In the genomic region with DNA sequence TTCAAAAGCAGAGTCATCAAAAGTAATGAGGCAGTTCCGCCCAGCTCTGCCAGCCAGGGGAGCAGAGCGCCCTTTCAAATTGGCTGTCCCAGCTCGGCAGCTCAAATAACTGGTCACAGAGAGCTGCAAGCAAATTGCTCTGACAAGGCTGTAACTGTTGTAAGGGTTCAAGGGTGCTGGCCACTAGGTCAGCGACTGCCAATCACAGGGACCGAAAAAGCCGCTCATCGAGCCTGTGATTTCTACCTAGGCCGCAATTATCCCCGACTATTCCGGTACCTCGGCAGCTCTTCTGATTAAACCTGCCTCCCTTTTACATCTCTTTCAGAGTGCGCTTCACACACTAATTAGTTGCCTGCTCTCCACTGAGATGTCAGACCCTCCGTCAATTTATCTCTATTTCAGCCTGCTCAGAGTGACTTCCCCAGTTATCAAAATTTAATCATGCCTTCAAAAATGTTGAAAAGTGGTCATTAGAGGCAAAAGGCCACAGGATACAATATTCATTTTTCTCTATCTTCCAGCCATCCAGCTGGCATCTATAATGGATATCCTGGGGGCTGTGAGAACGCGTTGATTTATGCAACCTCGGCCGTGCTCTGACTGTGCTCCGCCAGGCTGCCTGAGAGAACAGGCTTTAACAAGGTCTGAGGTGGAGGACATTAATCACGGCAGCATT, we compare ENCODE assay signal across 10 mouse cellular contexts.
DNase-seq lines count a peak whose midpoint lies in the region; ATAC-seq lines count a peak whose summit lies in the region.
"Had no signal": no experiment of that assay in that cellular context is flagged by ENCODE, and none has a peak within 500 bp of the region (broad histone marks: within the 10 kb centered on the region; RNA-seq: fewer than 3 reads in every experiment).

No protein-coding gene starts in this region.

- H3K9me3 ChIP-seq in kidney, embryonic 15.5 days (replicated peaks): no peaks in the 10 kb centered on the region
- no peaks in the 10 kb centered on the region for H3K9me3 ChIP-seq in hindbrain, embryonic 12.5 days (replicated peaks)
- H3K9me3 ChIP-seq in neural tube, embryonic 12.5 days: no peaks in the 10 kb centered on the region
- no peaks in the 10 kb centered on the region for H3K9me3 ChIP-seq in intestine, embryonic 16.5 days (ENCODE audit: control insufficient read depth, low read length)
- H3K9me3 ChIP-seq: stomach, embryonic 15.5 days had no signal

- DNase-seq in kidney, postnatal 25 days: no peak
- DNase-seq in embryo, embryonic 10 days (ENCODE audit: low spot score): peak; percentile 81
- no peak for DNase-seq in cerebellum, adult 11 months
- no peak for DNase-seq in adrenal gland, adult 8-10 months

- H3K27ac ChIP-seq in kidney, embryonic 15.5 days: no peak overlapping the region
- peak overlapping the region; percentile 58 for H3K27ac ChIP-seq in hindbrain, embryonic 12.5 days
- peak overlapping the region; percentile 43 for H3K27ac ChIP-seq in neural tube, embryonic 12.5 days
- H3K27ac ChIP-seq in intestine, embryonic 16.5 days (ENCODE audit: low read length): no peak overlapping the region
- H3K27ac ChIP-seq: stomach, embryonic 15.5 days had no signal

- H3K4me3 ChIP-seq in kidney, embryonic 15.5 days (replicated peaks): no peak overlapping the region
- 0 out of 2 replicates have a peak overlapping the region, but pooled peaks have one; percentile 9 for H3K4me3 ChIP-seq in hindbrain, embryonic 12.5 days
- peak overlapping the region; percentile 0; the same call in 1 of the 2 replicates for H3K4me3 ChIP-seq in neural tube, embryonic 12.5 days
- no peak overlapping the region for H3K4me3 ChIP-seq in intestine, embryonic 16.5 days (ENCODE audit: low read length)
- H3K4me3 ChIP-seq: erythroblast, embryonic 14.5 days; stomach, embryonic 15.5 days had no signal

- no peak overlapping the region for H3K9ac ChIP-seq in kidney, embryonic 15.5 days
- H3K9ac ChIP-seq in hindbrain, embryonic 12.5 days: no peak overlapping the region
- H3K9ac ChIP-seq in neural tube, embryonic 12.5 days: no peak overlapping the region
- H3K9ac ChIP-seq in intestine, embryonic 16.5 days (ENCODE audit: low read depth, low read length): no peak overlapping the region
- H3K9ac ChIP-seq: stomach, embryonic 15.5 days had no signal

- WGBS in kidney, embryonic 15.5 days: 13% methylated on average over 19 of the region's 19 CpGs
- WGBS in hindbrain, embryonic 12.5 days: 16% methylated on average over 19 of the region's 19 CpGs
- 8% methylated on average over 19 of the region's 19 CpGs for WGBS in neural tube, embryonic 12.5 days
- WGBS in intestine, embryonic 16.5 days: 56% methylated on average over 19 of the region's 19 CpGs

- peak; percentile 94; the same call in 1 of the 2 replicates for ATAC-seq in kidney, embryonic 15.5 days (replicated peaks; ENCODE audit: low FRiP score)
- ATAC-seq in hindbrain, embryonic 12.5 days (ENCODE audit: low FRiP score): peak; percentile 92
- peak; percentile 94 for ATAC-seq in neural tube, embryonic 12.5 days (ENCODE audit: low FRiP score, low read depth)
- no peak for ATAC-seq in intestine, embryonic 16.5 days

- H3K27me3 ChIP-seq in kidney, embryonic 15.5 days: peaks cover 46% of the 10 kb centered on the region
- 0 out of 2 replicates have a peak, but pooled peaks cover 7% of the 10 kb centered on the region for H3K27me3 ChIP-seq in hindbrain, embryonic 12.5 days
- H3K27me3 ChIP-seq in neural tube, embryonic 12.5 days (replicated peaks): no peaks in the 10 kb centered on the region
- no peaks in the 10 kb centered on the region for H3K27me3 ChIP-seq in intestine, embryonic 16.5 days (replicated peaks; ENCODE audit: control insufficient read depth, insufficient read depth, low read length)
- H3K27me3 ChIP-seq: stomach, embryonic 15.5 days had no signal

- H3K4me1 ChIP-seq in kidney, embryonic 15.5 days: peaks cover 13% of the 10 kb centered on the region; the same call in 1 of the 2 replicates
- peaks cover 14% of the 10 kb centered on the region for H3K4me1 ChIP-seq in hindbrain, embryonic 12.5 days
- H3K4me1 ChIP-seq in neural tube, embryonic 12.5 days: peaks cover 21% of the 10 kb centered on the region
- no peaks in the 10 kb centered on the region for H3K4me1 ChIP-seq in intestine, embryonic 16.5 days (ENCODE audit: control insufficient read depth, insufficient read depth, low read length)
- H3K4me1 ChIP-seq: stomach, embryonic 15.5 days had no signal

- H3K36me3 ChIP-seq in kidney, embryonic 15.5 days: no peaks in the 10 kb centered on the region
- H3K36me3 ChIP-seq in hindbrain, embryonic 12.5 days: no peaks in the 10 kb centered on the region
- H3K36me3 ChIP-seq in neural tube, embryonic 12.5 days: no peaks in the 10 kb centered on the region
- H3K36me3 ChIP-seq in intestine, embryonic 16.5 days (ENCODE audit: control insufficient read depth, insufficient read depth, low read length): no peaks in the 10 kb centered on the region
- H3K36me3 ChIP-seq: stomach, embryonic 15.5 days had no signal

- peak overlapping the region; percentile 42 for H3K4me2 ChIP-seq in kidney, embryonic 15.5 days
- peak overlapping the region; percentile 47 for H3K4me2 ChIP-seq in hindbrain, embryonic 12.5 days (replicated peaks)
- H3K4me2 ChIP-seq in neural tube, embryonic 12.5 days (replicated peaks): peak overlapping the region; percentile 55
- H3K4me2 ChIP-seq in intestine, embryonic 16.5 days (ENCODE audit: low read depth, low read length): no peak overlapping the region
- H3K4me2 ChIP-seq: stomach, embryonic 15.5 days had no signal

Comparison
In these comparisons a context has a peak if more than half of its experiments do, and no peak if none do; other contexts are left out.
1. H3K27ac ChIP-seq: peak in hindbrain, embryonic 12.5 days (single experiment) and neural tube, embryonic 12.5 days (single experiment); none in kidney, embryonic 15.5 days (single experiment) and intestine, embryonic 16.5 days (single experiment).
2. H3K4me3 ChIP-seq: peak in hindbrain, embryonic 12.5 days (single experiment) and neural tube, embryonic 12.5 days (single experiment); none in kidney, embryonic 15.5 days (single experiment) and intestine, embryonic 16.5 days (single experiment).